Comparison of ENCODE assay signal across 19 mouse cellular contexts in the genomic region with DNA sequence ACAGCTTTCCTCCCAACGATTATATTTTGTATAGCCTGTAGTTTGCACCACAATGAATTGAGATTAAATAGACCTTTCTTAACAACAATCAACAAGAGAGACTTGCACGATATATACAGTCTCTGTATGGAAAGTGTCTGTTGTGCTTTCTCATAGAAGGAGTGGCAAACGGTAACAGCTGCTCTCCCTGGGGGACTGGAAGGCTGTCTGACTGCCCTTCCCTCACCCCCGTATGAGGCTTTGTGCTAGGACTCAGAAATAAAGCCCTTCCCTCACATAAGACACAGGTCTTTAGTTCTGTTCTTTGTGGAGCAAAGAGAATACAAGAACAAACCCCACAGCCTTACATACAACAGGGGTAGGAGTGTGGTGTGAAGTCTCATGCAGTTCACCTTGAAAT. TPM values are rescaled to one million over a fixed set of nuclear protein-coding genes. Genes with fewer than 3 reads are reported as not detected.
DNase-seq lines count a peak whose midpoint lies in the region; ATAC-seq and TF ChIP-seq lines count a peak whose summit lies in the region.
"Had no signal": no experiment of that assay in that cellular context is flagged by ENCODE, and none has a peak within 500 bp of the region (broad histone marks: within the 10 kb centered on the region; RNA-seq: fewer than 3 reads in every experiment).

No protein-coding gene starts in this region.

- H3K4me2 ChIP-seq in forebrain, embryonic 16.5 days (ENCODE audit: low read length): peak overlapping the region; percentile 47; the same call in 1 of the 2 replicates
- 0 out of 2 replicates have a peak overlapping the region, but pooled peaks have one; percentile 12 for H3K4me2 ChIP-seq in midbrain, embryonic 11.5 days
- H3K4me2 ChIP-seq in kidney, embryonic 16.5 days (replicated peaks; ENCODE audit: low read depth, low read length): no peak overlapping the region
- H3K4me2 ChIP-seq: heart, embryonic 15.5 days; liver, embryonic 11.5 days had no signal

- intact Hi-C loops in left cerebral cortex, adult 2 months (cut with DNase I): no loop called here
- intact Hi-C loops in left cerebral cortex, postnatal 36 days (cut with DNase I): no loop called here

- H3K9me3 ChIP-seq in forebrain, embryonic 16.5 days (ENCODE audit: control insufficient read depth, low read length): no peaks in the 10 kb centered on the region
- H3K9me3 ChIP-seq in midbrain, embryonic 11.5 days (ENCODE audit: control insufficient read depth, low read length): no peaks in the 10 kb centered on the region
- H3K9me3 ChIP-seq in kidney, embryonic 16.5 days (ENCODE audit: low read length): no peaks in the 10 kb centered on the region
- H3K9me3 ChIP-seq: heart, embryonic 15.5 days had no signal

- peak overlapping the region; percentile 60 for H3K27ac ChIP-seq in left cerebral cortex, adult 2 months
- peak overlapping the region; percentile 91 for H3K27ac ChIP-seq in forebrain, embryonic 16.5 days (ENCODE audit: low read length)
- peak overlapping the region; percentile 87 for H3K27ac ChIP-seq in midbrain, embryonic 11.5 days (ENCODE audit: low read depth, low read length)
- peak overlapping the region; percentile 88 for H3K27ac ChIP-seq in olfactory bulb, adult 2 months (ENCODE audit: insufficient read depth, low read depth, low read length)
- H3K27ac ChIP-seq in kidney, embryonic 16.5 days (ENCODE audit: low read length): no peak overlapping the region
- H3K27ac ChIP-seq: heart, embryonic 15.5 days had no signal

- no peak for TF ChIP-seq POLR2A in olfactory bulb, adult 2 months (IDR thresholded peaks at IDR 0.05; ENCODE audit: insufficient read depth, low read depth, low read length)

- peaks cover 50% of the 10 kb centered on the region for H3K4me1 ChIP-seq in forebrain, embryonic 16.5 days (replicated peaks; ENCODE audit: control insufficient read depth, insufficient read depth, low read length)
- peaks cover 47% of the 10 kb centered on the region for H3K4me1 ChIP-seq in midbrain, embryonic 11.5 days (ENCODE audit: control insufficient read depth, insufficient read depth, low read length)
- peaks cover 44% of the 10 kb centered on the region for H3K4me1 ChIP-seq in olfactory bulb, adult 2 months (ENCODE audit: control insufficient read depth, insufficient read depth, low read length)
- H3K4me1 ChIP-seq in kidney, embryonic 16.5 days (ENCODE audit: insufficient read depth, low read length): peaks cover 18% of the 10 kb centered on the region; the same call in 1 of the 2 replicates

- no peaks in the 10 kb centered on the region for H3K27me3 ChIP-seq in forebrain, embryonic 16.5 days (replicated peaks; ENCODE audit: control insufficient read depth, insufficient read depth, low read length)
- H3K27me3 ChIP-seq in midbrain, embryonic 11.5 days (ENCODE audit: control insufficient read depth, insufficient read depth, low read length): no peaks in the 10 kb centered on the region
- H3K27me3 ChIP-seq in kidney, embryonic 16.5 days (ENCODE audit: insufficient read depth, low read length): no peaks in the 10 kb centered on the region
- H3K27me3 ChIP-seq: heart, embryonic 15.5 days had no signal

- no peak for DNase-seq in left cerebral cortex, adult 2 months (ENCODE audit: extremely low spot score in 1 of 2, low spot score in 2 of 2)
- no peak for DNase-seq in left cerebral cortex, postnatal 36 days (ENCODE audit: low spot score in 2 of 2)
- peak; percentile 90 for DNase-seq in midbrain, embryonic 11.5 days (ENCODE audit: low spot score, missing footprints)
- DNase-seq in thymus, postnatal 25 days: no peak
- DNase-seq in right cerebral cortex, postnatal 10 days (ENCODE audit: low spot score in 2 of 2): no peak
- DNase-seq: cerebellum, adult 18-20 months; gastrocnemius, postnatal 14 days; kidney, postnatal 25 days; lung, postnatal 10 days had no signal

- no peak for TF ChIP-seq CTCF in left cerebral cortex, adult 2 months (IDR thresholded peaks at IDR 0.05)
- TF ChIP-seq CTCF in olfactory bulb, adult 2 months (IDR thresholded peaks at IDR 0.05; ENCODE audit: insufficient read depth, low read depth, low read length): no peak

- no peak for ATAC-seq in forebrain, embryonic 16.5 days
- peak; percentile 41 for ATAC-seq in midbrain, embryonic 11.5 days (ENCODE audit: low FRiP score)
- no peak for ATAC-seq in kidney, embryonic 16.5 days (ENCODE audit: low FRiP score, low TSS enrichment)
- ATAC-seq: activated CD4-positive, CD25-positive, alpha-beta regulatory T cell, adult 4 months; intestine, postnatal 0 days had no signal

- H3K36me3 ChIP-seq in forebrain, embryonic 16.5 days (ENCODE audit: control insufficient read depth, insufficient read depth): no peaks in the 10 kb centered on the region
- no peaks in the 10 kb centered on the region for H3K36me3 ChIP-seq in midbrain, embryonic 11.5 days (ENCODE audit: control insufficient read depth, insufficient read depth, low read length)
- H3K36me3 ChIP-seq in kidney, embryonic 16.5 days (ENCODE audit: insufficient read depth, low read length): no peaks in the 10 kb centered on the region
- H3K36me3 ChIP-seq: heart, embryonic 15.5 days had no signal

- no peak overlapping the region for H3K9ac ChIP-seq in forebrain, embryonic 16.5 days (replicated peaks; ENCODE audit: low read depth, low read length)
- peak overlapping the region; percentile 46; the same call in 1 of the 2 replicates for H3K9ac ChIP-seq in midbrain, embryonic 11.5 days (ENCODE audit: low read length)
- no peak overlapping the region for H3K9ac ChIP-seq in kidney, embryonic 16.5 days (replicated peaks; ENCODE audit: low read length)
- H3K9ac ChIP-seq: heart, embryonic 15.5 days had no signal

- H3K4me3 ChIP-seq in left cerebral cortex, adult 2 months: no peak overlapping the region
- H3K4me3 ChIP-seq in forebrain, embryonic 16.5 days (replicated peaks; ENCODE audit: low read length): no peak overlapping the region
- no peak overlapping the region for H3K4me3 ChIP-seq in midbrain, embryonic 11.5 days (ENCODE audit: low read depth, low read length)
- H3K4me3 ChIP-seq in olfactory bulb, adult 2 months (ENCODE audit: insufficient read depth, low read depth, low read length): no peak overlapping the region
- no peak overlapping the region for H3K4me3 ChIP-seq in kidney, embryonic 16.5 days (ENCODE audit: low read length)
- H3K4me3 ChIP-seq: heart, embryonic 15.5 days had no signal

- WGBS in forebrain, embryonic 16.5 days: 5% methylated on average over 4 of the region's 4 CpGs
- 27% methylated on average over 4 of the region's 4 CpGs for WGBS in midbrain, embryonic 11.5 days
- 14% methylated on average over 4 of the region's 4 CpGs for WGBS in olfactory bulb, adult 2 months
- WGBS in kidney, embryonic 16.5 days: 53% methylated on average over 4 of the region's 4 CpGs

RNA-seq across cellular contexts. Expression of gene Add2, which starts 24.6 kb away (rescaled TPM):
- 100 to 1,000 TPM; 222 to 223 TPM for total RNA-seq in left cerebral cortex, adult 2 months (2021)
- 100 to 1,000 TPM; 220 to 232 TPM for total RNA-seq in left cerebral cortex, postnatal 36 days (2021)
- 243 and 248 TPM in 2 replicates for polyA plus RNA-seq in forebrain, embryonic 16.5 days (2015; fragmentation: Nextera tagmentation; extraction: Ambion mirVana)
- polyA plus RNA-seq in midbrain, embryonic 11.5 days (2014; fragmentation: Nextera tagmentation; extraction: Ambion mirVana): 57.8 and 64.5 TPM in 2 replicates
- 39.6 TPM in 1 of 2 replicates, not detected in the other for polyA plus RNA-seq in olfactory bulb, adult 2 months (2012; ENCODE audit: insufficient read depth, insufficient read length, low replicate concordance, missing spikeins)
- 5.0 and 6.0 TPM in 2 replicates for polyA plus RNA-seq in kidney, embryonic 16.5 days (2015; fragmentation: Nextera tagmentation; extraction: Ambion mirVana)
- polyA plus RNA-seq: activated CD4-positive, CD25-positive, alpha-beta regulatory T cell, adult 4 months had no signal

RNA-seq across cellular contexts. Expression of gene Figla, which starts 37.1 kb away (rescaled TPM):
- not detected for total RNA-seq in left cerebral cortex, adult 2 months (2021)
- total RNA-seq in left cerebral cortex, postnatal 36 days (2021): not detected
- polyA plus RNA-seq in forebrain, embryonic 16.5 days (2015; fragmentation: Nextera tagmentation; extraction: Ambion mirVana): not detected in 2 replicates
- polyA plus RNA-seq in midbrain, embryonic 11.5 days (2014; fragmentation: Nextera tagmentation; extraction: Ambion mirVana): not detected in 2 replicates
- polyA plus RNA-seq in olfactory bulb, adult 2 months (2012; ENCODE audit: insufficient read depth, insufficient read length, low replicate concordance, missing spikeins): not detected in 2 replicates
- not detected in 2 replicates for polyA plus RNA-seq in kidney, embryonic 16.5 days (2015; fragmentation: Nextera tagmentation; extraction: Ambion mirVana)
- total RNA-seq: gastrocnemius, postnatal 14 days; left cerebral cortex, postnatal 14 days had no signal
- polyA plus RNA-seq: activated CD4-positive, CD25-positive, alpha-beta regulatory T cell, adult 4 months; embryonic facial prominence, embryonic 11.5 days; heart, embryonic 15.5 days; intestine, postnatal 0 days; liver, embryonic 11.5 days; thymus, postnatal 0 days had no signal
